In the genomic region with DNA sequence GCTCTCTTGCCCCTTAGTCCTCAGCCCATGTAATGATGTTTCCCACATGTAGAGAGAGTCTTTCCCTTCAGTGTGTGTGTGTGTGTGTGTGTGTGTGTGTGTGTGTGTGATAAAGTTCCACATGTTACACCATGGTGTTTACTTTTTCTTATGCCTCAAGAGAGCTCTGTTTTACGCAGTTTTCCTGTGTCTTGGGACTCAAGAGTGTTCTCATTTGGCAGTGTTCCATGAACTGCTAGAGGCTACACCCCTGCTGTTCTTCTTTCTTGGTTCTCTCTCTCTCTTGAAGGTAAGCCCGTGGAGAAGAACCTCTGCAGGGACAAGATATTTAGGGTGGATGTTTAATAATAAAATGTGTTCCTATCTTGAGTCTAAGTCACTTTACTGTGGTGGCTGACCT, we compare ENCODE assay signal across 26 mouse cellular contexts. TPM values are rescaled to one million over a fixed set of nuclear protein-coding genes. Genes with fewer than 3 reads are reported as not detected.
A peak's percentile ranks its signal among the peaks of the same experiment; 100 is the strongest.
DNase-seq lines count a peak whose midpoint lies in the region; ATAC-seq and TF ChIP-seq lines count a peak whose summit lies in the region.
"Had no signal": no experiment of that assay in that cellular context is flagged by ENCODE, and none has a peak within 500 bp of the region (broad histone marks: within the 10 kb centered on the region; RNA-seq: fewer than 3 reads in every experiment).

No protein-coding gene starts in this region.

- no peak overlapping the region for H3K27ac ChIP-seq in embryonic facial prominence, embryonic 14.5 days (replicated peaks; ENCODE audit: low read depth, low read length)
- H3K27ac ChIP-seq in embryonic facial prominence, embryonic 10.5 days (replicated peaks) = no peak overlapping the region
- peak overlapping the region; percentile 98 for H3K27ac ChIP-seq in liver, adult 2 months (replicated peaks; ENCODE audit: insufficient read depth, low read depth, low read length)
- no peak overlapping the region for H3K27ac ChIP-seq in liver, embryonic 11.5 days (ENCODE audit: low read depth, low read length)
- H3K27ac ChIP-seq: embryonic facial prominence, embryonic 12.5 days; forebrain, embryonic 10.5 days; forebrain, embryonic 15.5 days; heart, adult 2 months; hindbrain, embryonic 14.5 days; liver, embryonic 13.5 days had no signal

- TF ChIP-seq CTCF in liver, adult 2 months (IDR thresholded peaks at IDR 0.05; ENCODE audit: low read depth, low read length) = no peak

- no peaks in the 10 kb centered on the region for H3K4me1 ChIP-seq in embryonic facial prominence, embryonic 14.5 days (ENCODE audit: control insufficient read depth, insufficient read depth, low read length)
- H3K4me1 ChIP-seq in embryonic facial prominence, embryonic 10.5 days = no peaks in the 10 kb centered on the region
- peaks cover 7% of the 10 kb centered on the region for H3K4me1 ChIP-seq in liver, adult 2 months (ENCODE audit: control insufficient read depth, insufficient read depth, low read length)
- H3K4me1 ChIP-seq in liver, embryonic 11.5 days (replicated peaks; ENCODE audit: control insufficient read depth, insufficient read depth, low read length) = peaks cover under 1% of the 10 kb centered on the region
- H3K4me1 ChIP-seq: embryonic facial prominence, embryonic 12.5 days; forebrain, embryonic 10.5 days; forebrain, embryonic 15.5 days; heart, embryonic 12.5 days had no signal

- no peak for ATAC-seq in embryonic facial prominence, embryonic 14.5 days (ENCODE audit: low read depth)
- no peak for ATAC-seq in liver, embryonic 11.5 days (replicated peaks; ENCODE audit: low FRiP score)
- 0 out of 2 replicates have a peak, but pooled peaks have one; percentile 22 for ATAC-seq in megakaryocyte-erythroid progenitor cell, adult 5-6 weeks (replicated peaks; ENCODE audit: low FRiP score, low TSS enrichment, poor library complexity, severe bottlenecking)
- ATAC-seq: forebrain, embryonic 15.5 days; intestine, postnatal 0 days; midbrain, embryonic 16.5 days had no signal

- no peak for TF ChIP-seq POLR2A in liver, adult 2 months (IDR thresholded peaks at IDR 0.05; ENCODE audit: extremely low read depth, insufficient read depth, low read length)

- H3K36me3 ChIP-seq in embryonic facial prominence, embryonic 14.5 days (ENCODE audit: control insufficient read depth, insufficient read depth, low read length) = no peaks in the 10 kb centered on the region
- no peaks in the 10 kb centered on the region for H3K36me3 ChIP-seq in embryonic facial prominence, embryonic 10.5 days (replicated peaks)
- H3K36me3 ChIP-seq in liver, adult 2 months (ENCODE audit: control insufficient read depth, insufficient read depth, low read length) = no peaks in the 10 kb centered on the region
- no peaks in the 10 kb centered on the region for H3K36me3 ChIP-seq in liver, embryonic 11.5 days (ENCODE audit: control insufficient read depth, insufficient read depth, low read length)
- H3K36me3 ChIP-seq: embryonic facial prominence, embryonic 12.5 days; forebrain, embryonic 10.5 days; forebrain, embryonic 15.5 days; heart, embryonic 12.5 days; liver, embryonic 13.5 days had no signal

- H3K4me2 ChIP-seq in embryonic facial prominence, embryonic 14.5 days (ENCODE audit: low read depth, low read length) = no peak overlapping the region
- no peak overlapping the region for H3K4me2 ChIP-seq in liver, embryonic 11.5 days
- H3K4me2 ChIP-seq: embryonic facial prominence, embryonic 12.5 days; forebrain, embryonic 15.5 days; heart, embryonic 12.5 days; hindbrain, embryonic 14.5 days; liver, embryonic 13.5 days had no signal

- no peaks in the 10 kb centered on the region for H3K79me2 ChIP-seq in liver, adult 2 months (ENCODE audit: control insufficient read depth, insufficient read depth, low read length)

- H3K9ac ChIP-seq in embryonic facial prominence, embryonic 14.5 days (ENCODE audit: low read depth, low read length) = no peak overlapping the region
- no peak overlapping the region for H3K9ac ChIP-seq in liver, adult 2 months (ENCODE audit: low read depth, low read length)
- H3K9ac ChIP-seq in liver, embryonic 11.5 days (ENCODE audit: low read depth, low read length) = no peak overlapping the region
- H3K9ac ChIP-seq: embryonic facial prominence, embryonic 12.5 days; forebrain, embryonic 15.5 days; heart, embryonic 12.5 days; hindbrain, embryonic 14.5 days; liver, embryonic 13.5 days had no signal

- H3K4me3 ChIP-seq in embryonic facial prominence, embryonic 14.5 days (ENCODE audit: low read depth, low read length) = no peak overlapping the region
- H3K4me3 ChIP-seq in embryonic facial prominence, embryonic 10.5 days = no peak overlapping the region
- H3K4me3 ChIP-seq in liver, adult 2 months (ENCODE audit: insufficient read depth, low read depth, low read length) = no peak overlapping the region
- H3K4me3 ChIP-seq in liver, embryonic 11.5 days (ENCODE audit: low read depth, low read length) = no peak overlapping the region
- H3K4me3 ChIP-seq: embryonic facial prominence, embryonic 12.5 days; forebrain, embryonic 10.5 days; forebrain, embryonic 15.5 days; heart, adult 2 months; heart, embryonic 12.5 days; liver, embryonic 13.5 days had no signal

- DNase-seq in embryonic facial prominence, embryonic 14.5 days (ENCODE audit: low spot score) = peak; percentile 26
- DNase-seq in embryonic facial prominence, embryonic 10.5 days (ENCODE audit: low spot score) = no peak
- peak; percentile 31 for DNase-seq in liver, adult 2 months (ENCODE audit: extremely low read depth, low read depth, low spot score)
- DNase-seq in liver, embryonic 11.5 days (ENCODE audit: low spot score) = no peak
- DNase-seq in lung, postnatal 10 days = peak; percentile 33
- no peak for DNase-seq in lung, postnatal 25 days (ENCODE audit: low spot score)
- DNase-seq in gastrocnemius, postnatal 10 days = no peak
- DNase-seq: adrenal gland, adult 8-10 months; cerebellum, adult 8-10 months; cerebellum, postnatal 25 days; gastrocnemius, postnatal 36 days; kidney, postnatal 10 days; liver, embryonic 13.5 days; right cerebral cortex, adult 18-20 months; spleen, adult 18-20 months; thymus, postnatal 14 days had no signal

- WGBS in embryonic facial prominence, embryonic 14.5 days = 36% methylated on average over 2 of the region's 2 CpGs
- 66% methylated on average over 2 of the region's 2 CpGs for WGBS in embryonic facial prominence, embryonic 10.5 days
- 30% methylated on average over 2 of the region's 2 CpGs for WGBS in liver, adult 2 months
- WGBS in liver, embryonic 11.5 days = 56% methylated on average over 2 of the region's 2 CpGs

- no peaks in the 10 kb centered on the region for H3K9me3 ChIP-seq in embryonic facial prominence, embryonic 14.5 days (ENCODE audit: control insufficient read depth, low read length)
- no peaks in the 10 kb centered on the region for H3K9me3 ChIP-seq in embryonic facial prominence, embryonic 10.5 days
- H3K9me3 ChIP-seq in liver, embryonic 11.5 days (ENCODE audit: control insufficient read depth, low read length) = no peaks in the 10 kb centered on the region
- H3K9me3 ChIP-seq: embryonic facial prominence, embryonic 12.5 days; forebrain, embryonic 10.5 days; forebrain, embryonic 15.5 days; liver, embryonic 13.5 days had no signal

- H3K27me3 ChIP-seq in embryonic facial prominence, embryonic 14.5 days (replicated peaks; ENCODE audit: control insufficient read depth, insufficient read depth, low read length) = no peaks in the 10 kb centered on the region
- H3K27me3 ChIP-seq in embryonic facial prominence, embryonic 10.5 days (replicated peaks; ENCODE audit: low read depth, poor library complexity, severe bottlenecking) = no peaks in the 10 kb centered on the region
- no peaks in the 10 kb centered on the region for H3K27me3 ChIP-seq in liver, adult 2 months (ENCODE audit: control insufficient read depth, insufficient read depth, low read length)
- no peaks in the 10 kb centered on the region for H3K27me3 ChIP-seq in liver, embryonic 11.5 days (replicated peaks; ENCODE audit: control insufficient read depth, insufficient read depth, low read length)
- H3K27me3 ChIP-seq: CH12.LX; embryonic facial prominence, embryonic 12.5 days; forebrain, embryonic 15.5 days; heart, embryonic 12.5 days; liver, embryonic 13.5 days had no signal

RNA-seq across cellular contexts. Expression of a gene that starts 5.0 kb away (rescaled TPM):
- polyA plus RNA-seq in embryonic facial prominence, embryonic 14.5 days (2014; fragmentation: Nextera tagmentation; extraction: Ambion mirVana) = 2.9 and 4.1 TPM in 2 replicates
- 0.87 and 0.88 TPM in 2 replicates for polyA plus RNA-seq in embryonic facial prominence, embryonic 10.5 days (2016; fragmentation: Nextera tagmentation; extraction: Ambion mirVana)
- total RNA-seq in liver, adult 2 months (2014; rRNA removed) = 0.13 and 0.18 TPM in 2 replicates
- 0.15 and 0.20 TPM in 2 replicates for polyA plus RNA-seq in liver, adult 2 months (2012; rRNA removed)
- polyA plus RNA-seq in liver, embryonic 11.5 days (2014; fragmentation: Nextera tagmentation; extraction: Ambion mirVana) = 4.4 and 4.7 TPM in 2 replicates
- 49.4 and 90.6 TPM in 2 replicates for total RNA-seq in megakaryocyte-erythroid progenitor cell, adult 5-6 weeks (2014; fragmentation: Nextera tagmentation)
- total RNA-seq in megakaryocyte-erythroid progenitor cell, adult 5-6 weeks (2017) = 23.5 and 54.2 TPM in 2 replicates
- 1 to 10 TPM; 1.2 to 2.1 TPM for total RNA-seq in gastrocnemius, postnatal 10 days (2021)

RNA-seq across cellular contexts. Expression of a gene that starts 7.5 kb away (rescaled TPM):
- 214 and 221 TPM in 2 replicates for polyA plus RNA-seq in embryonic facial prominence, embryonic 14.5 days (2014; fragmentation: Nextera tagmentation; extraction: Ambion mirVana)
- 210 and 216 TPM in 2 replicates for polyA plus RNA-seq in embryonic facial prominence, embryonic 10.5 days (2016; fragmentation: Nextera tagmentation; extraction: Ambion mirVana)
- 384 and 388 TPM in 2 replicates for total RNA-seq in liver, adult 2 months (2014; rRNA removed)
- 229 and 239 TPM in 2 replicates for polyA plus RNA-seq in liver, adult 2 months (2012; rRNA removed)
- polyA plus RNA-seq in liver, embryonic 11.5 days (2014; fragmentation: Nextera tagmentation; extraction: Ambion mirVana) = 310 and 314 TPM in 2 replicates
- total RNA-seq in megakaryocyte-erythroid progenitor cell, adult 5-6 weeks (2014; fragmentation: Nextera tagmentation) = 162 and 174 TPM in 2 replicates
- total RNA-seq in megakaryocyte-erythroid progenitor cell, adult 5-6 weeks (2017) = 182 and 194 TPM in 2 replicates
- total RNA-seq in gastrocnemius, postnatal 10 days (2021) = 100 to 1,000 TPM; 138 to 140 TPM

RNA-seq across cellular contexts. Expression of a gene that starts 42.9 kb away (rescaled TPM):
- 38.0 and 52.7 TPM in 2 replicates for polyA plus RNA-seq in embryonic facial prominence, embryonic 14.5 days (2014; fragmentation: Nextera tagmentation; extraction: Ambion mirVana)
- 57.2 and 58.1 TPM in 2 replicates for polyA plus RNA-seq in embryonic facial prominence, embryonic 10.5 days (2016; fragmentation: Nextera tagmentation; extraction: Ambion mirVana)
- total RNA-seq in liver, adult 2 months (2014; rRNA removed) = 12.8 and 14.7 TPM in 2 replicates
- polyA plus RNA-seq in liver, adult 2 months (2012; rRNA removed) = 12.7 and 15.8 TPM in 2 replicates
- polyA plus RNA-seq in liver, embryonic 11.5 days (2014; fragmentation: Nextera tagmentation; extraction: Ambion mirVana) = 28.6 and 33.4 TPM in 2 replicates
- 19.8 and 34.0 TPM in 2 replicates for total RNA-seq in megakaryocyte-erythroid progenitor cell, adult 5-6 weeks (2014; fragmentation: Nextera tagmentation)
- total RNA-seq in megakaryocyte-erythroid progenitor cell, adult 5-6 weeks (2017) = 8.5 and 22.3 TPM in 2 replicates
- total RNA-seq in gastrocnemius, postnatal 10 days (2021) = 10 to 100 TPM; 16.7 to 20.1 TPM

Comparison
In these comparisons a context has a peak if more than half of its experiments do, and no peak if none do; other contexts are left out.
1. DNase-seq: peak in embryonic facial prominence, embryonic 14.5 days (single experiment), liver, adult 2 months (single experiment) and lung, postnatal 10 days (single experiment); none in embryonic facial prominence, embryonic 10.5 days (single experiment), liver, embryonic 11.5 days (single experiment), lung, postnatal 25 days (single experiment) and gastrocnemius, postnatal 10 days (single experiment).